Mouse (Mus musculus): ENCODE measurements around the gene Mucl3. TPM values are rescaled to one million over a fixed set of nuclear protein-coding genes. Genes with fewer than 3 reads are reported as not detected.
A peak's percentile ranks its signal among the peaks of the same experiment; 100 is the strongest.

The Mucl3 gene
- total RNA-seq, 2 experiments from 2014 or later: not detected

GRCm38 (mm10) chr17:35638475-35639190, 4.9 kb downstream of the Mucl3 start:
- ATAC-seq (replicated peaks; ENCODE audit: low FRiP score, low TSS enrichment, poor library complexity, severe bottlenecking): no peak

GRCm38 (mm10) chr17:35636363-35636762, 7.1 kb downstream of the Mucl3 start:
- ATAC-seq (replicated peaks; ENCODE audit: low FRiP score, low TSS enrichment, poor library complexity, severe bottlenecking): 0 out of 2 replicates have a peak, but pooled peaks have one; percentile 39

- ATAC-seq (replicated peaks; ENCODE audit: low FRiP score, low TSS enrichment, poor library complexity, severe bottlenecking): peak; percentile 58; the same call in 1 of the 2 replicates
Observed at GRCm38 (mm10) chr17:35635699-35636111, 7.8 kb downstream of the Mucl3 start.

GRCm38 (mm10) chr17:35635202-35635601, 8.3 kb downstream of the Mucl3 start:
- ATAC-seq (replicated peaks; ENCODE audit: low FRiP score, low TSS enrichment, poor library complexity, severe bottlenecking): no peak

GRCm38 (mm10) chr17:35633992-35634391, 9.5 kb downstream of the Mucl3 start:
- no peak for ATAC-seq (replicated peaks; ENCODE audit: low FRiP score, low TSS enrichment, poor library complexity, severe bottlenecking)

GRCm38 (mm10) chr17:35626537-35626936, 17.0 kb downstream of the Mucl3 start, which contains the start of gene Gm9573:
Gm9573 (minus strand) TSS chr17:35626637.
- ATAC-seq (replicated peaks; ENCODE audit: low FRiP score, low TSS enrichment, poor library complexity, severe bottlenecking): no peak

- ATAC-seq (replicated peaks; ENCODE audit: low FRiP score, low TSS enrichment, poor library complexity, severe bottlenecking): no peak; the same call in 1 of the 2 replicates
Observed at GRCm38 (mm10) chr17:35617127-35617526, 26.4 kb downstream of the Mucl3 start.

GRCm38 (mm10) chr17:35601736-35602354, 41.6 kb downstream of the Mucl3 start:
- ATAC-seq (replicated peaks; ENCODE audit: low FRiP score, low TSS enrichment, poor library complexity, severe bottlenecking): no peak

- ATAC-seq (replicated peaks; ENCODE audit: low FRiP score, low TSS enrichment, poor library complexity, severe bottlenecking): no peak
Observed at GRCm38 (mm10) chr17:35601249-35601648, 42.2 kb downstream of the Mucl3 start, which contains the start of gene Sfta2. Sfta2 (plus strand) TSS chr17:35601549.

- ATAC-seq (replicated peaks; ENCODE audit: low FRiP score, low TSS enrichment, poor library complexity, severe bottlenecking): no peak
Observed at GRCm38 (mm10) chr17:35597399-35597798, 46.1 kb downstream of the Mucl3 start.

- no peak for ATAC-seq (replicated peaks; ENCODE audit: low FRiP score, low TSS enrichment, poor library complexity, severe bottlenecking)
Observed at GRCm38 (mm10) chr17:35594456-35594855, 49.0 kb downstream of the Mucl3 start.

GRCm38 (mm10) chr17:35593786-35594185, 49.7 kb downstream of the Mucl3 start:
- no peak for ATAC-seq (replicated peaks; ENCODE audit: low FRiP score, low TSS enrichment, poor library complexity, severe bottlenecking)

- ATAC-seq (replicated peaks; ENCODE audit: low FRiP score, low TSS enrichment, poor library complexity, severe bottlenecking): no peak
Observed at GRCm38 (mm10) chr17:35592131-35592530, 51.4 kb downstream of the Mucl3 start.

- no peak for ATAC-seq (replicated peaks; ENCODE audit: low FRiP score, low TSS enrichment, poor library complexity, severe bottlenecking)
Observed at GRCm38 (mm10) chr17:35591731-35592130, 51.8 kb downstream of the Mucl3 start.

- ATAC-seq (replicated peaks; ENCODE audit: low FRiP score, low TSS enrichment, poor library complexity, severe bottlenecking): no peak
Observed at GRCm38 (mm10) chr17:35591219-35591578, 52.3 kb downstream of the Mucl3 start.

GRCm38 (mm10) chr17:35590410-35591218, 52.9 kb downstream of the Mucl3 start:
- ATAC-seq (replicated peaks; ENCODE audit: low FRiP score, low TSS enrichment, poor library complexity, severe bottlenecking): peak; percentile 76

- no peak for ATAC-seq (replicated peaks; ENCODE audit: low FRiP score, low TSS enrichment, poor library complexity, severe bottlenecking)
Observed at GRCm38 (mm10) chr17:35588387-35588786, 55.1 kb downstream of the Mucl3 start.

GRCm38 (mm10) chr17:35587291-35587690, 56.2 kb downstream of the Mucl3 start:
- ATAC-seq (replicated peaks; ENCODE audit: low FRiP score, low TSS enrichment, poor library complexity, severe bottlenecking): no peak
